Mouse (Mus musculus) midbrain, embryonic 14.5 days (tissue): ENCODE results near the gene Tmem273. TPM values are rescaled to one million over a fixed set of nuclear protein-coding genes. Genes with fewer than 3 reads are reported as not detected.

Source experiments
- ATAC-seq: fragments of 200-750 bp; cut with Nextera tagmentation; 2 replicates; pipeline ENCODE4 v1.8.0; 2017; ENCODE audit warnings: moderate number of reproducible peaks, moderate library complexity; ENCODE audit not compliant: low FRiP score, low TSS enrichment
- DNase-seq: peaks from one replicate; pipeline ENCODE4 v3.0.0-alpha.2; 2015
- H3K27ac ChIP-seq: fragments of 300-500 bp; sonication (generic); replicated peaks from 2 replicates; pipeline ENCODE4 v1.5.1; 2014; ENCODE audit warnings: mild to moderate bottlenecking, low read depth, low read length, moderate library complexity
- H3K27me3 ChIP-seq: fragments of 300-500 bp; sonication (generic); 2 replicates; pipeline ENCODE4 v1.6.1; 2014; ENCODE audit warnings: low read length, control low read depth, mixed read lengths; ENCODE audit not compliant: control insufficient read depth, insufficient read depth
- H3K36me3 ChIP-seq: fragments of 300-500 bp; sonication (generic); 2 replicates; pipeline ENCODE4 v1.6.1; 2014; ENCODE audit warnings: low read length, control low read depth; ENCODE audit not compliant: control insufficient read depth, insufficient read depth
- H3K4me1 ChIP-seq: fragments of 300-500 bp; sonication (generic); 2 replicates; pipeline ENCODE4 v1.6.1; 2014; ENCODE audit warnings: mild to moderate bottlenecking, antibody characterized with exemption, low read length, control low read depth; ENCODE audit not compliant: control insufficient read depth, insufficient read depth
- H3K4me2 ChIP-seq: fragments of 300-500 bp; sonication (generic); 2 replicates; pipeline ENCODE4 v1.6.1; 2014; ENCODE audit warnings: mild to moderate bottlenecking, low read length, moderate library complexity
- H3K4me3 ChIP-seq: fragments of 300-500 bp; sonication (generic); replicated peaks from 2 replicates; pipeline ENCODE4 v1.5.1; 2014; ENCODE audit warnings: low read depth, low read length
- H3K9ac ChIP-seq: fragments of 300-500 bp; sonication (generic); replicated peaks from 2 replicates; pipeline ENCODE4 v1.6.1; 2014; ENCODE audit warnings: mild to moderate bottlenecking, low read length, moderate library complexity
- H3K9me3 ChIP-seq: fragments of 300-500 bp; sonication (generic); 2 replicates; pipeline ENCODE4 v1.6.1; 2016; ENCODE audit warnings: low read length, control low read depth, mixed read lengths; ENCODE audit not compliant: control insufficient read depth
- whole genome bisulfite sequencing: fragments of 180-500 bp; shearing (Covaris S2); extraction: QIAGEN DNeasy Blood & Tissue Kit; methylation state at CpG from one replicate; pipeline ENCODE4 v1.1.7; 2014; 5-methylcytosine and 5-hydroxymethylcytosine counted together
- polyA plus RNA-seq: library from polyadenylated mRNA; unstranded; fragments of >200 nt; fragmentation: Nextera tagmentation; extraction: Ambion mirVana; gene quantifications from 2 replicates; pipeline ENCODE4 v1.2.1, GENCODE M21; 2014

Gene Tmem273
- polyA plus RNA-seq, 1 experiment from 2014 or later: 0.33 TPM

- Histone ChIP-seq H3K9me3 (no peaks in the 10 kb centered on the region), H3K4me2 (no peak overlapping the region), H3K27ac (no peak overlapping the region), H3K4me3 (no peak overlapping the region), H3K36me3 (no peaks in the 10 kb centered on the region), H3K4me1 (no peaks in the 10 kb centered on the region), H3K27me3 (no peaks in the 10 kb centered on the region), H3K9ac (no peak overlapping the region)
- DNase-seq (no peak), ATAC-seq (no peak)
- WGBS: 84% methylated on average over 7 of the region's 7 CpGs
Observed at GRCm38 (mm10) chr14:32817258-32817657, 31.5 kb downstream of the Tmem273 start.

GRCm38 (mm10) chr14:32819297-32819696 is 33.5 kb downstream of the Tmem273 start:
- Histone ChIP-seq H3K27ac (no peak overlapping the region), H3K4me3 (no peak overlapping the region), H3K4me1 (no peaks in the 10 kb centered on the region), H3K27me3 (no peaks in the 10 kb centered on the region), H3K36me3 (no peaks in the 10 kb centered on the region), H3K9me3 (no peaks in the 10 kb centered on the region), H3K4me2 (no peak overlapping the region), H3K9ac (no peak overlapping the region)
- ATAC-seq: no peak
- no peak for DNase-seq
- WGBS: 87% methylated on average over 1 of the region's 1 CpGs

- Histone ChIP-seq H3K4me2 (no peak overlapping the region), H3K27me3 (no peaks in the 10 kb centered on the region), H3K4me1 (peaks cover 5% of the 10 kb centered on the region; the same call in 1 of the 2 replicates), H3K27ac (no peak overlapping the region), H3K36me3 (no peaks in the 10 kb centered on the region), H3K9me3 (no peaks in the 10 kb centered on the region), H3K9ac (no peak overlapping the region), H3K4me3 (no peak overlapping the region)
- no peak for DNase-seq
- WGBS: 88% methylated on average over 4 of the region's 4 CpGs
- no peak for ATAC-seq
Observed at GRCm38 (mm10) chr14:32822812-32823211, 37.0 kb downstream of the Tmem273 start.

- Histone ChIP-seq H3K27ac (no peak overlapping the region), H3K9me3 (no peaks in the 10 kb centered on the region), H3K27me3 (no peaks in the 10 kb centered on the region), H3K36me3 (no peaks in the 10 kb centered on the region), H3K9ac (no peak overlapping the region), H3K4me3 (no peak overlapping the region), H3K4me1 (peaks cover 5% of the 10 kb centered on the region; the same call in 1 of the 2 replicates), H3K4me2 (no peak overlapping the region)
- WGBS: 90% methylated on average over 3 of the region's 3 CpGs
- ATAC-seq: no peak
- DNase-seq: no peak
Observed at GRCm38 (mm10) chr14:32823861-32824260, 38.1 kb downstream of the Tmem273 start.

- H3K9me3 ChIP-seq: no peaks in the 10 kb centered on the region
- no peak overlapping the region for H3K4me3 ChIP-seq
- peaks cover 5% of the 10 kb centered on the region; the same call in 1 of the 2 replicates for H3K4me1 ChIP-seq
- ATAC-seq: no peak
- no peak for DNase-seq
- no peak overlapping the region for H3K9ac ChIP-seq
- H3K4me2 ChIP-seq: no peak overlapping the region
- WGBS: 63% methylated on average over 14 of the region's 14 CpGs
- no peaks in the 10 kb centered on the region for H3K27me3 ChIP-seq
- no peak overlapping the region for H3K27ac ChIP-seq
- no peaks in the 10 kb centered on the region for H3K36me3 ChIP-seq
Observed at GRCm38 (mm10) chr14:32824267-32825150, 38.7 kb downstream of the Tmem273 start.

- peaks cover 5% of the 10 kb centered on the region; the same call in 1 of the 2 replicates for H3K4me1 ChIP-seq
- ATAC-seq: no peak
- H3K4me2 ChIP-seq: peak overlapping the region; percentile 19; the same call in 1 of the 2 replicates
- 11% methylated on average over 11 of the region's 11 CpGs for WGBS
- H3K9me3 ChIP-seq: no peaks in the 10 kb centered on the region
- H3K27ac ChIP-seq: no peak overlapping the region
- H3K27me3 ChIP-seq: no peaks in the 10 kb centered on the region
- H3K4me3 ChIP-seq: no peak overlapping the region
- H3K9ac ChIP-seq: no peak overlapping the region
- H3K36me3 ChIP-seq: no peaks in the 10 kb centered on the region
- DNase-seq: peak; percentile 67
Observed at GRCm38 (mm10) chr14:32825426-32826032, 39.8 kb downstream of the Tmem273 start.

GRCm38 (mm10) chr14:32827165-32827564 is 41.4 kb downstream of the Tmem273 start:
- no peak for ATAC-seq
- Histone ChIP-seq H3K36me3 (no peaks in the 10 kb centered on the region), H3K9me3 (no peaks in the 10 kb centered on the region), H3K27me3 (no peaks in the 10 kb centered on the region), H3K4me1 (peaks cover 5% of the 10 kb centered on the region; the same call in 1 of the 2 replicates), H3K27ac (no peak overlapping the region), H3K4me2 (no peak overlapping the region), H3K4me3 (no peak overlapping the region), H3K9ac (no peak overlapping the region)
- DNase-seq: no peak
- 79% methylated on average over 4 of the region's 4 CpGs for WGBS

GRCm38 (mm10) chr14:32827994-32828650 is 42.4 kb downstream of the Tmem273 start:
- WGBS: 61% methylated on average over 6 of the region's 6 CpGs
- Histone ChIP-seq H3K9me3 (no peaks in the 10 kb centered on the region), H3K4me1 (peaks cover 5% of the 10 kb centered on the region; the same call in 1 of the 2 replicates), H3K9ac (no peak overlapping the region), H3K27me3 (no peaks in the 10 kb centered on the region), H3K27ac (no peak overlapping the region), H3K4me2 (no peak overlapping the region), H3K4me3 (no peak overlapping the region), H3K36me3 (no peaks in the 10 kb centered on the region)
- ATAC-seq (no peak), DNase-seq (no peak)
